8 mouse cellular contexts compared by ENCODE assay signal in the genomic region with DNA sequence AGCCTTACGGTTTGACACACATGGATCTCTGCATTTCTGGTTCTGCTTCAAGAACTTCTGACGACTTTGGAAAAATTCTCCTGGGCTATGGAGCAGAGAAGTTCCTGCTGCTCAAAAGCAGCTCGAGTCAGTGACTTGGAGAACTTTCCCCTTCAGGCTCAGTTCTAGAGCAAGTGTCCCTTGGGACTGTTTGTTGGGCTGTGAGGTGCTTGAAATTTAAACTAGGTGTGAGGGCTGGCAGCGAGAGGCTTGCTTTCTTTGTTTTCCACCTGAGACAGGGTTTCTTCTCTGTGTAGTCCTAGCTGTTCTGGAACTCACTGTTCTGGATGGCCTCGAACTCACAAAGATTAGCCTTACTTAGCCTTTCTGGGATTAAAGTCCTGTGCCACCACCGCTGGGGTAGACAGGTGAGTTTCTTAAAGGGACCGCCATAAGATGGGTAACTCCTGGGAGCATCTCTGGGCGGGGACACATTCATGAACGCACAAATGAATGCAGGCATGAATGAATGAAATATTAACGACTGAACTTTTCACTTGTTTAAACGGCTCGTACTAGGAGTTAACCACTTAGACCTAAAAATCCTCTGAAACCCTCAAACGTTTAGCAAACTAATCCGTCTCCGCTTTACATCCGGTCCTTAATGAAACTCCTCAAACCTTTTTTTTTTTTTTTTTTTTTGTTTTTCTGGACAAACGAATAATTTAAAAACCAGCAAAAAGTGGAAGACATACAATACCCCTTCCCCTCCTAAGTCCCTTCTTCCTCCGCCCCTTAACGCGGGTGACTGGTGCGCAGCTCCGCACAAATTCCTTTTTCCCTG. TPM values are rescaled to one million over a fixed set of nuclear protein-coding genes. Genes with fewer than 3 reads are reported as not detected.
DNase-seq lines count a peak whose midpoint lies in the region; ATAC-seq and TF ChIP-seq lines count a peak whose summit lies in the region.

No protein-coding gene starts in this region.

- 8% methylated on average over 22 of the region's 22 CpGs for WGBS in kidney, embryonic 15.5 days
- WGBS in hindbrain, postnatal 0 days = 16% methylated on average over 22 of the region's 22 CpGs

- peaks cover 33% of the 10 kb centered on the region for H3K79me2 ChIP-seq in myocyte (ENCODE audit: control insufficient read depth, insufficient read depth)

- no peaks in the 10 kb centered on the region for H3K9me3 ChIP-seq in kidney, embryonic 15.5 days (replicated peaks)
- no peaks in the 10 kb centered on the region for H3K9me3 ChIP-seq in hindbrain, postnatal 0 days (ENCODE audit: low read length)

- intact Hi-C loops in left cerebral cortex, postnatal 4 days (cut with DNase I) = no loop called here

- H3K4me3 ChIP-seq in kidney, embryonic 15.5 days (replicated peaks) = peak overlapping the region; percentile 82
- H3K4me3 ChIP-seq in bone marrow macrophage, adult 2 months (ENCODE audit: insufficient read depth, low read length) = peak overlapping the region; percentile 90
- peak overlapping the region; percentile 96 for H3K4me3 ChIP-seq in hindbrain, postnatal 0 days (ENCODE audit: low read length)
- peak overlapping the region; percentile 61 for H3K4me3 ChIP-seq in myocyte

- peak overlapping the region; percentile 91 for H3K9ac ChIP-seq in kidney, embryonic 15.5 days
- peak overlapping the region; percentile 78; the same call in 1 of the 2 replicates for H3K9ac ChIP-seq in hindbrain, postnatal 0 days (replicated peaks; ENCODE audit: low read length)

- no peak for TF ChIP-seq CTCF in bone marrow macrophage, adult 2 months (IDR thresholded peaks at IDR 0.05; ENCODE audit: low read depth, low read length)
- no peak for TF ChIP-seq CTCF in hindbrain, postnatal 0 days (IDR thresholded peaks at IDR 0.05; ENCODE audit: low read depth)

- peak overlapping the region; percentile 86 for H3ac ChIP-seq in myocyte (ENCODE audit: control insufficient read depth, insufficient read length)

- no peak for TF ChIP-seq POLR2A in bone marrow macrophage, adult 2 months (IDR thresholded peaks at IDR 0.05; ENCODE audit: borderline replicate concordance, low read depth, low read length)
- no peak for TF ChIP-seq POLR2A in myocyte (IDR thresholded peaks at IDR 0.05; ENCODE audit: insufficient read length, low read depth)

- ATAC-seq in kidney, embryonic 15.5 days (replicated peaks; ENCODE audit: low FRiP score) = no peak
- ATAC-seq in hindbrain, postnatal 0 days = no peak

- peaks cover 19% of the 10 kb centered on the region for H3K36me3 ChIP-seq in kidney, embryonic 15.5 days
- H3K36me3 ChIP-seq in hindbrain, postnatal 0 days (ENCODE audit: insufficient read depth, low read length) = no peaks in the 10 kb centered on the region
- peaks cover 5% of the 10 kb centered on the region for H3K36me3 ChIP-seq in myocyte (ENCODE audit: control insufficient read depth, insufficient read depth)

- H3K27ac ChIP-seq in kidney, embryonic 15.5 days = peak overlapping the region; percentile 98
- H3K27ac ChIP-seq in bone marrow macrophage, adult 2 months (ENCODE audit: insufficient read depth, low read depth, low read length) = no peak overlapping the region
- H3K27ac ChIP-seq in hindbrain, postnatal 0 days = no peak overlapping the region

- no peaks in the 10 kb centered on the region for H3K27me3 ChIP-seq in kidney, embryonic 15.5 days
- no peaks in the 10 kb centered on the region for H3K27me3 ChIP-seq in hindbrain, postnatal 0 days (ENCODE audit: insufficient read depth, low read length)
- H3K27me3 ChIP-seq in myocyte (ENCODE audit: control insufficient read depth, insufficient read depth, insufficient read length) = no peaks in the 10 kb centered on the region

- peak overlapping the region; percentile 84 for H3K4me2 ChIP-seq in kidney, embryonic 15.5 days
- H3K4me2 ChIP-seq in hindbrain, postnatal 0 days (ENCODE audit: low read depth, low read length) = peak overlapping the region; percentile 89
- peak overlapping the region; percentile 98 for H3K4me2 ChIP-seq in myocyte (ENCODE audit: low read depth)

- DNase-seq in kidney, adult 8-10 months = no peak
- no peak for DNase-seq in hindbrain, postnatal 0 days (ENCODE audit: low spot score)
- no peak for DNase-seq in yolk sac, embryonic 10.5 days (ENCODE audit: low spot score)
- DNase-seq in cerebellum, adult 8-10 months = no peak
- DNase-seq in left cerebral cortex, postnatal 4 days = no peak

- H3K4me1 ChIP-seq in kidney, embryonic 15.5 days = peaks cover 31% of the 10 kb centered on the region
- H3K4me1 ChIP-seq in bone marrow macrophage, adult 2 months (ENCODE audit: control insufficient read depth, insufficient read depth, low read length) = no peaks in the 10 kb centered on the region
- H3K4me1 ChIP-seq in hindbrain, postnatal 0 days (ENCODE audit: insufficient read depth, low read length) = peaks cover 3% of the 10 kb centered on the region; the same call in 1 of the 2 replicates

TF ChIP-seq in myocyte, 11 proteins besides CTCF, POLR2A, EP300 and RAD21:
- TF ChIP-seq MYOD1 (IDR thresholded peaks at IDR 0.05; ENCODE audit: control insufficient read depth in 1 of 3, insufficient read length in 2 of 3, low read depth in 2 of 3) (no peak), SRF (IDR thresholded peaks at IDR 0.05; ENCODE audit: control insufficient read depth, insufficient read length, low read depth) (no peak), E2F4 (IDR thresholded peaks at IDR 0.05; ENCODE audit: insufficient read depth) (no peak), MYOG (IDR thresholded peaks at IDR 0.05; ENCODE audit: control insufficient read depth in 1 of 3, insufficient read depth in 1 of 3, insufficient read length in 2 of 3, low read depth in 2 of 3) (no peak), USF1 (IDR thresholded peaks at IDR 0.05; ENCODE audit: low read depth) (no peak)

RNA-seq across cellular contexts. Expression of gene Dlg1, which starts 0.5 kb away (rescaled TPM):
- polyA plus RNA-seq in kidney, embryonic 15.5 days (2015; fragmentation: Nextera tagmentation; extraction: Ambion mirVana) = 28.5 and 31.3 TPM in 2 replicates
- polyA plus RNA-seq in bone marrow macrophage, adult 2 months (2012; ENCODE audit: insufficient read depth, insufficient read length, missing spikeins) = 29.2 and 30.4 TPM in 2 replicates
- total RNA-seq in hindbrain, postnatal 0 days (2014; rRNA removed) = 21.3 and 22.7 TPM in 2 replicates
- 11.3 and 11.4 TPM in 2 replicates for polyA plus RNA-seq in hindbrain, postnatal 0 days (2015; fragmentation: Nextera tagmentation; extraction: Ambion mirVana)
- polyA plus RNA-seq in myocyte (2012; fragmentation: generic; extraction: Trizol) = 23.2 TPM
- 10 to 100 TPM; 51.2 TPM for total RNA-seq in left cerebral cortex, postnatal 4 days (2021)
